ENCODE assay signal across 8 mouse cellular contexts in the genomic region with DNA sequence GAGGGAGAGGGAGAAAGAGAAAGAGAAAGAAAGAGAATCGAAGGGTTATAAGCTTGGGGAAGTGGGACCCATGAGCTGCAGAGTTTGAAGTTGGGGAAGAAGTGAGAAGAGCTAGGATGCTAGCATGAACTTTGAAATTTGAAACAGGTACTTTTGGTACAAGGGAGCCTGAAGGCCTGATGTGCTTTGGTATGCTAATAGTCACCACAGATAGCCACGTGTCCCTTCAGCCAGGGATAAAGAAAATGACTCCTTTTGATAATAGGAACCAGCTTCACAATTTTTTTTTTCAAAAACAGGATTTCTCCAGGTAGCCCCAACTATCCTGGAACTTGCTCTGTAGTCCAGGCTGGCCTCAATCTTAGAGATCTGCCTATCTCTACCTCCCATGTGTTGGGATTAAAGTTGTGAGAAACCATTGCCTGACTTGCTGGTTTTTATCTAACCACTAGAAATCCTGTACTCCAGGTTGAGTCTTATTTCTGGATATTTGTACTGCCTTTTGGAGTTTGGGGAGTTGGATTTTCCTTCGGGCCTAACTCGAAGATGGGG. TPM values are rescaled to one million over a fixed set of nuclear protein-coding genes. Genes with fewer than 3 reads are reported as not detected.
DNase-seq lines count a peak whose midpoint lies in the region; ATAC-seq and TF ChIP-seq lines count a peak whose summit lies in the region.

No protein-coding gene starts in this region.

- peaks cover 16% of the 10 kb centered on the region for H3K4me1 ChIP-seq in kidney, embryonic 14.5 days (ENCODE audit: control insufficient read depth, insufficient read depth, low read length)
- H3K4me1 ChIP-seq in cortical plate, adult 2 months (ENCODE audit: control insufficient read depth, insufficient read depth, low read length), result peaks cover 3% of the 10 kb centered on the region; the same call in 1 of the 2 replicates
- peaks cover 18% of the 10 kb centered on the region for H3K4me1 ChIP-seq in intestine, embryonic 14.5 days (replicated peaks; ENCODE audit: control insufficient read depth, insufficient read depth, low read length)
- peaks cover 11% of the 10 kb centered on the region for H3K4me1 ChIP-seq in midbrain, postnatal 0 days (ENCODE audit: insufficient read depth, low read length)

- H3K27me3 ChIP-seq in kidney, embryonic 14.5 days (ENCODE audit: control insufficient read depth, insufficient read depth, low read length), result no peaks in the 10 kb centered on the region
- no peaks in the 10 kb centered on the region for H3K27me3 ChIP-seq in intestine, embryonic 14.5 days (replicated peaks; ENCODE audit: control insufficient read depth, insufficient read depth, low read length)
- no peaks in the 10 kb centered on the region for H3K27me3 ChIP-seq in midbrain, postnatal 0 days (ENCODE audit: insufficient read depth, low read length)

- H3K27ac ChIP-seq in kidney, embryonic 14.5 days (ENCODE audit: low read depth, low read length), result no peak overlapping the region
- peak overlapping the region; percentile 67; the same call in 1 of the 2 replicates for H3K27ac ChIP-seq in cortical plate, adult 2 months (ENCODE audit: insufficient read depth, low read length)
- no peak overlapping the region for H3K27ac ChIP-seq in intestine, embryonic 14.5 days (ENCODE audit: low read depth)
- no peak overlapping the region for H3K27ac ChIP-seq in midbrain, postnatal 0 days (ENCODE audit: low read depth, low read length)

- no peak for ATAC-seq in kidney, embryonic 14.5 days (ENCODE audit: low FRiP score, low TSS enrichment)
- no peak for ATAC-seq in intestine, embryonic 14.5 days (replicated peaks; ENCODE audit: low FRiP score, low TSS enrichment, low read depth)
- ATAC-seq in midbrain, postnatal 0 days (ENCODE audit: low FRiP score), result no peak
- ATAC-seq in CD4-positive, CD25-positive, alpha-beta regulatory T cell, adult 4 months, result no peak

- H3K4me3 ChIP-seq in kidney, embryonic 14.5 days (ENCODE audit: low read length), result no peak overlapping the region; the same call in 1 of the 2 replicates
- H3K4me3 ChIP-seq in cortical plate, adult 2 months (ENCODE audit: insufficient read depth, low read length), result no peak overlapping the region; the same call in 1 of the 2 replicates
- no peak overlapping the region for H3K4me3 ChIP-seq in intestine, embryonic 14.5 days (ENCODE audit: low read depth, low read length)
- no peak overlapping the region for H3K4me3 ChIP-seq in midbrain, postnatal 0 days (ENCODE audit: low read depth, low read length)

- peak overlapping the region; percentile 90; the same call in 1 of the 2 replicates for H3K9ac ChIP-seq in kidney, embryonic 14.5 days (ENCODE audit: low read depth, low read length)
- no peak overlapping the region for H3K9ac ChIP-seq in intestine, embryonic 14.5 days (ENCODE audit: low read length)
- H3K9ac ChIP-seq in midbrain, postnatal 0 days (replicated peaks; ENCODE audit: low read length, poor library complexity, severe bottlenecking), result no peak overlapping the region

- H3K4me2 ChIP-seq in kidney, embryonic 14.5 days (replicated peaks; ENCODE audit: low read depth, low read length), result no peak overlapping the region; the same call in 1 of the 2 replicates
- H3K4me2 ChIP-seq in intestine, embryonic 14.5 days (ENCODE audit: low read length), result peak overlapping the region; percentile 58; the same call in 1 of the 2 replicates
- 0 out of 2 replicates have a peak overlapping the region, but pooled peaks have one; percentile 88 for H3K4me2 ChIP-seq in midbrain, postnatal 0 days (ENCODE audit: low read depth, low read length, poor library complexity, severe bottlenecking)

- H3K9me3 ChIP-seq in kidney, embryonic 14.5 days (ENCODE audit: control insufficient read depth, low read length), result no peaks in the 10 kb centered on the region
- H3K9me3 ChIP-seq in intestine, embryonic 14.5 days (ENCODE audit: control insufficient read depth, low read length), result no peaks in the 10 kb centered on the region
- H3K9me3 ChIP-seq in midbrain, postnatal 0 days (ENCODE audit: low read length), result no peaks in the 10 kb centered on the region

- H3K36me3 ChIP-seq in kidney, embryonic 14.5 days (ENCODE audit: control insufficient read depth, insufficient read depth, low read length), result peaks cover 7% of the 10 kb centered on the region
- H3K36me3 ChIP-seq in intestine, embryonic 14.5 days (ENCODE audit: control insufficient read depth, insufficient read depth, low read length), result peaks cover 9% of the 10 kb centered on the region
- 0 out of 2 replicates have a peak, but pooled peaks cover 2% of the 10 kb centered on the region for H3K36me3 ChIP-seq in midbrain, postnatal 0 days (ENCODE audit: insufficient read depth, low read length)

- no peak for TF ChIP-seq POLR2A in cortical plate, adult 2 months (IDR thresholded peaks at IDR 0.05; ENCODE audit: extremely low read depth, insufficient read depth, low read length)

- no peak for DNase-seq in kidney, postnatal 14 days
- no peak for DNase-seq in intestine, embryonic 14.5 days (ENCODE audit: low spot score)
- no peak for DNase-seq in midbrain, postnatal 0 days (ENCODE audit: low spot score)
- no peak for DNase-seq in adrenal gland, postnatal 14 days
- no peak for DNase-seq in ovary, postnatal 14 days (ENCODE audit: low spot score)

- TF ChIP-seq CTCF in cortical plate, adult 2 months (IDR thresholded peaks at IDR 0.05; ENCODE audit: extremely low read depth, insufficient read depth, low read length), result no peak
- TF ChIP-seq CTCF in midbrain, postnatal 0 days (IDR thresholded peaks at IDR 0.05), result no peak

- WGBS in kidney, embryonic 14.5 days, result 80% methylated on average over 4 of the region's 4 CpGs
- WGBS in intestine, embryonic 14.5 days, result 80% methylated on average over 4 of the region's 4 CpGs
- WGBS in midbrain, postnatal 0 days, result 82% methylated on average over 4 of the region's 4 CpGs

RNA-seq across cellular contexts. Expression of gene Coro7, which starts 3.1 kb away (rescaled TPM):
- 12.0 and 16.4 TPM in 2 replicates for polyA plus RNA-seq in kidney, embryonic 14.5 days (2014; fragmentation: Nextera tagmentation; extraction: Ambion mirVana)
- polyA plus RNA-seq in cortical plate, adult 2 months (2012; rRNA removed), result 103 and 104 TPM in 2 replicates
- polyA plus RNA-seq in intestine, embryonic 14.5 days (2014; fragmentation: Nextera tagmentation; extraction: Ambion mirVana), result 17.8 and 19.3 TPM in 2 replicates
- 31.1 and 39.8 TPM in 2 replicates for total RNA-seq in midbrain, postnatal 0 days (2014; rRNA removed)
- polyA plus RNA-seq in midbrain, postnatal 0 days (2015; fragmentation: Nextera tagmentation; extraction: Ambion mirVana), result 28.7 and 31.9 TPM in 2 replicates
- total RNA-seq in adrenal gland, postnatal 14 days (2021), result 33.6 and 38.7 TPM in 2 replicates
- polyA plus RNA-seq in CD4-positive, CD25-positive, alpha-beta regulatory T cell, adult 4 months (2017; shearing (Covaris generic)), result 100 to 1,000 TPM; 102 to 174 TPM

RNA-seq across cellular contexts. Expression of gene Nmral1, which starts 36.5 kb away (rescaled TPM):
- polyA plus RNA-seq in kidney, embryonic 14.5 days (2014; fragmentation: Nextera tagmentation; extraction: Ambion mirVana), result 132 and 145 TPM in 2 replicates
- 25.5 and 25.7 TPM in 2 replicates for polyA plus RNA-seq in cortical plate, adult 2 months (2012; rRNA removed)
- polyA plus RNA-seq in intestine, embryonic 14.5 days (2014; fragmentation: Nextera tagmentation; extraction: Ambion mirVana), result 73.4 and 79.4 TPM in 2 replicates
- total RNA-seq in midbrain, postnatal 0 days (2014; rRNA removed), result 27.5 and 33.5 TPM in 2 replicates
- polyA plus RNA-seq in midbrain, postnatal 0 days (2015; fragmentation: Nextera tagmentation; extraction: Ambion mirVana), result 37.1 and 41.2 TPM in 2 replicates
- total RNA-seq in adrenal gland, postnatal 14 days (2021), result 7.2 and 11.0 TPM in 2 replicates
- 10 to 100 TPM in 1 of 2 experiments, 1 to 10 TPM in 1; 7.4 to 10.3 TPM for polyA plus RNA-seq in CD4-positive, CD25-positive, alpha-beta regulatory T cell, adult 4 months (2017; shearing (Covaris generic))

RNA-seq across cellular contexts. Expression of gene Dnaja3, which starts 42.9 kb away (rescaled TPM):
- 46.3 and 68.8 TPM in 2 replicates for polyA plus RNA-seq in kidney, embryonic 14.5 days (2014; fragmentation: Nextera tagmentation; extraction: Ambion mirVana)
- polyA plus RNA-seq in cortical plate, adult 2 months (2012; rRNA removed), result 48.8 and 50.6 TPM in 2 replicates
- 71.6 and 75.3 TPM in 2 replicates for polyA plus RNA-seq in intestine, embryonic 14.5 days (2014; fragmentation: Nextera tagmentation; extraction: Ambion mirVana)
- total RNA-seq in midbrain, postnatal 0 days (2014; rRNA removed), result 62.1 and 65.5 TPM in 2 replicates
- polyA plus RNA-seq in midbrain, postnatal 0 days (2015; fragmentation: Nextera tagmentation; extraction: Ambion mirVana), result 54.1 and 57.0 TPM in 2 replicates
- total RNA-seq in adrenal gland, postnatal 14 days (2021), result 166 and 173 TPM in 2 replicates
- polyA plus RNA-seq in CD4-positive, CD25-positive, alpha-beta regulatory T cell, adult 4 months (2017; shearing (Covaris generic)), result 10 to 100 TPM; 24.4 to 29.0 TPM

RNA-seq across cellular contexts. Expression of gene Vasn, which starts 43.0 kb away (rescaled TPM):
- 14.4 and 16.1 TPM in 2 replicates for polyA plus RNA-seq in kidney, embryonic 14.5 days (2014; fragmentation: Nextera tagmentation; extraction: Ambion mirVana)
- 10.1 and 11.2 TPM in 2 replicates for polyA plus RNA-seq in cortical plate, adult 2 months (2012; rRNA removed)
- polyA plus RNA-seq in intestine, embryonic 14.5 days (2014; fragmentation: Nextera tagmentation; extraction: Ambion mirVana), result 15.9 and 17.1 TPM in 2 replicates
- 12.0 and 14.2 TPM in 2 replicates for total RNA-seq in midbrain, postnatal 0 days (2014; rRNA removed)
- 4.7 TPM in 2 replicates for polyA plus RNA-seq in midbrain, postnatal 0 days (2015; fragmentation: Nextera tagmentation; extraction: Ambion mirVana)
- 11.4 and 14.9 TPM in 2 replicates for total RNA-seq in adrenal gland, postnatal 14 days (2021)
- polyA plus RNA-seq in CD4-positive, CD25-positive, alpha-beta regulatory T cell, adult 4 months (2017; shearing (Covaris generic)), result 1 to 10 TPM; 2.2 to 2.9 TPM

RNA-seq across cellular contexts. Expression of gene Hmox2, which starts 43.5 kb away (rescaled TPM):
- 103 and 113 TPM in 2 replicates for polyA plus RNA-seq in kidney, embryonic 14.5 days (2014; fragmentation: Nextera tagmentation; extraction: Ambion mirVana)
- 108 TPM in 2 replicates for polyA plus RNA-seq in cortical plate, adult 2 months (2012; rRNA removed)
- polyA plus RNA-seq in intestine, embryonic 14.5 days (2014; fragmentation: Nextera tagmentation; extraction: Ambion mirVana), result 94.7 and 97.6 TPM in 2 replicates
- total RNA-seq in midbrain, postnatal 0 days (2014; rRNA removed), result 37.9 and 43.2 TPM in 2 replicates
- 92.7 and 102 TPM in 2 replicates for polyA plus RNA-seq in midbrain, postnatal 0 days (2015; fragmentation: Nextera tagmentation; extraction: Ambion mirVana)
- total RNA-seq in adrenal gland, postnatal 14 days (2021), result 93.2 and 99.1 TPM in 2 replicates
- 100 to 1,000 TPM; 114 to 119 TPM for polyA plus RNA-seq in CD4-positive, CD25-positive, alpha-beta regulatory T cell, adult 4 months (2017; shearing (Covaris generic))
